ENCODE assay signal across 11 mouse cellular contexts in the genomic region with DNA sequence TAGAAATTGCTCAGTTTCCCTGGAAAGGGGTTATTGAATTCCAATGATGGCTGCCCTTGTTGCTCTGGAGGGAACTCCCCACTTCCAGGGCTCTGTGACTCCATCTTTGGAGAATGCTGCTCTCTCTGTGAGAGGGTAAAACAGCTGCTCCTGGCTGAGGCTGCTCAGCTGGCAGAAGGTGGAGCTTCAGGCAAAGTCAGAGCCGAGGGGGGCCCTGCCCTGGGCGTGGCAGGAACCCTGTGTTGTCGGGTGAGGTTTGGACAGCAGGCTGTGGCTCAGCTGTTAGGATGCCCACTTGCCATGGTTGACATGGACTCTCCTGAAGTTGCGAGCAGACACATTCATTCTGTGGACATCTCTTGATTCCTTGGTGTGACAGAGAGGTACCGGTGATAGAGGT. TPM values are rescaled to one million over a fixed set of nuclear protein-coding genes. Genes with fewer than 3 reads are reported as not detected.
DNase-seq lines count a peak whose midpoint lies in the region; ATAC-seq lines count a peak whose summit lies in the region.
"Had no signal": no experiment of that assay in that cellular context is flagged by ENCODE, and none has a peak within 500 bp of the region (broad histone marks: within the 10 kb centered on the region; RNA-seq: fewer than 3 reads in every experiment).

No protein-coding gene starts in this region.

- peaks cover 30% of the 10 kb centered on the region for H3K36me3 ChIP-seq in forebrain, embryonic 10.5 days (replicated peaks)
- no peaks in the 10 kb centered on the region for H3K36me3 ChIP-seq in forebrain, embryonic 14.5 days (ENCODE audit: control insufficient read depth, insufficient read depth, low read length)
- H3K36me3 ChIP-seq in hindbrain, embryonic 10.5 days: peaks cover 18% of the 10 kb centered on the region; the same call in 1 of the 2 replicates
- H3K36me3 ChIP-seq in hindbrain, embryonic 16.5 days (ENCODE audit: control insufficient read depth, insufficient read depth, low read length): no peaks in the 10 kb centered on the region
- H3K36me3 ChIP-seq: liver, embryonic 15.5 days had no signal

- no peaks in the 10 kb centered on the region for H3K9me3 ChIP-seq in forebrain, embryonic 10.5 days
- H3K9me3 ChIP-seq in forebrain, embryonic 14.5 days (replicated peaks; ENCODE audit: control insufficient read depth, low read length): no peaks in the 10 kb centered on the region
- H3K9me3 ChIP-seq in hindbrain, embryonic 10.5 days: no peaks in the 10 kb centered on the region
- no peaks in the 10 kb centered on the region for H3K9me3 ChIP-seq in hindbrain, embryonic 16.5 days (ENCODE audit: control insufficient read depth, low read length)
- H3K9me3 ChIP-seq: liver, embryonic 15.5 days; megakaryocyte, embryonic 14.5 days had no signal

- H3K9ac ChIP-seq in forebrain, embryonic 14.5 days (ENCODE audit: low read length): no peak overlapping the region
- H3K9ac ChIP-seq in hindbrain, embryonic 16.5 days (ENCODE audit: low read depth, low read length): no peak overlapping the region
- H3K9ac ChIP-seq: liver, embryonic 15.5 days had no signal

- no peak overlapping the region for H3K4me2 ChIP-seq in forebrain, embryonic 14.5 days (ENCODE audit: low read length)
- no peak overlapping the region for H3K4me2 ChIP-seq in hindbrain, embryonic 16.5 days (ENCODE audit: low read length)
- H3K4me2 ChIP-seq: liver, embryonic 15.5 days had no signal

- no peak overlapping the region for H3K4me3 ChIP-seq in forebrain, embryonic 10.5 days
- H3K4me3 ChIP-seq in forebrain, embryonic 14.5 days (ENCODE audit: low read depth, low read length): no peak overlapping the region
- no peak overlapping the region for H3K4me3 ChIP-seq in hindbrain, embryonic 10.5 days
- H3K4me3 ChIP-seq in hindbrain, embryonic 16.5 days (ENCODE audit: low read length): no peak overlapping the region
- H3K4me3 ChIP-seq: liver, embryonic 15.5 days; megakaryocyte, embryonic 14.5 days had no signal

- no peaks in the 10 kb centered on the region for H3K27me3 ChIP-seq in forebrain, embryonic 10.5 days (ENCODE audit: poor library complexity, severe bottlenecking)
- H3K27me3 ChIP-seq in forebrain, embryonic 14.5 days (replicated peaks; ENCODE audit: control insufficient read depth, insufficient read depth, low read length): no peaks in the 10 kb centered on the region
- no peaks in the 10 kb centered on the region for H3K27me3 ChIP-seq in hindbrain, embryonic 10.5 days (ENCODE audit: insufficient read depth, poor library complexity, severe bottlenecking)
- no peaks in the 10 kb centered on the region for H3K27me3 ChIP-seq in hindbrain, embryonic 16.5 days (replicated peaks; ENCODE audit: control insufficient read depth, insufficient read depth, low read length)
- H3K27me3 ChIP-seq: liver, embryonic 15.5 days had no signal

- H3K4me1 ChIP-seq in forebrain, embryonic 10.5 days: peaks cover 91% of the 10 kb centered on the region
- peaks cover 20% of the 10 kb centered on the region; the same call in 1 of the 2 replicates for H3K4me1 ChIP-seq in forebrain, embryonic 14.5 days (ENCODE audit: control insufficient read depth, insufficient read depth, low read length)
- H3K4me1 ChIP-seq in hindbrain, embryonic 10.5 days (replicated peaks): peaks cover 82% of the 10 kb centered on the region
- H3K4me1 ChIP-seq in hindbrain, embryonic 16.5 days (ENCODE audit: control insufficient read depth, insufficient read depth, low read depth, low read length): peaks cover 25% of the 10 kb centered on the region

- WGBS in forebrain, embryonic 10.5 days: 80% methylated on average over 5 of the region's 5 CpGs
- 78% methylated on average over 5 of the region's 5 CpGs for WGBS in forebrain, embryonic 14.5 days
- 63% methylated on average over 5 of the region's 5 CpGs for WGBS in hindbrain, embryonic 10.5 days
- 51% methylated on average over 5 of the region's 5 CpGs for WGBS in hindbrain, embryonic 16.5 days

- peak overlapping the region; percentile 63 for H3K27ac ChIP-seq in forebrain, embryonic 10.5 days
- no peak overlapping the region for H3K27ac ChIP-seq in forebrain, embryonic 14.5 days (ENCODE audit: low read depth, low read length)
- peak overlapping the region; percentile 59 for H3K27ac ChIP-seq in hindbrain, embryonic 10.5 days
- H3K27ac ChIP-seq in hindbrain, embryonic 16.5 days (ENCODE audit: low read depth, low read length): no peak overlapping the region
- H3K27ac ChIP-seq: liver, embryonic 15.5 days had no signal

- ATAC-seq in forebrain, embryonic 14.5 days: no peak
- ATAC-seq in hindbrain, embryonic 16.5 days: no peak

- no peak for DNase-seq in forebrain, embryonic 10.5 days (ENCODE audit: extremely low spot score, low spot score)
- DNase-seq in forebrain, embryonic 14.5 days (ENCODE audit: low spot score): no peak
- no peak for DNase-seq in hindbrain, embryonic 10.5 days (ENCODE audit: low spot score)
- DNase-seq in thymus, postnatal 4 days: peak; percentile 59
- DNase-seq in thymus, postnatal 25 days: no peak
- DNase-seq in yolk sac, embryonic 10.5 days (ENCODE audit: low spot score): no peak
- no peak for DNase-seq in cerebellum, adult 11-12 months
- DNase-seq: cerebellum, adult 11 months had no signal

RNA-seq across cellular contexts. Expression of a gene that starts 49.3 kb away (rescaled TPM):
- 24.7 and 27.4 TPM in 2 replicates for polyA plus RNA-seq in forebrain, embryonic 10.5 days (2016; fragmentation: Nextera tagmentation; extraction: Ambion mirVana)
- polyA plus RNA-seq in forebrain, embryonic 14.5 days (2014; fragmentation: Nextera tagmentation; extraction: Ambion mirVana): 40.3 and 58.5 TPM in 2 replicates
- polyA plus RNA-seq in hindbrain, embryonic 10.5 days (2016; fragmentation: Nextera tagmentation; extraction: Ambion mirVana): 24.1 and 33.1 TPM in 2 replicates
- 57.8 and 59.3 TPM in 2 replicates for polyA plus RNA-seq in hindbrain, embryonic 16.5 days (2015; fragmentation: Nextera tagmentation; extraction: Ambion mirVana)

Comparison
In these comparisons a context has a peak if more than half of its experiments do, and no peak if none do; other contexts are left out.
1. H3K27ac ChIP-seq: peak in forebrain, embryonic 10.5 days (single experiment) and hindbrain, embryonic 10.5 days (single experiment); none in forebrain, embryonic 14.5 days (single experiment) and hindbrain, embryonic 16.5 days (single experiment).